Mouse (Mus musculus): ENCODE data around the gene Papola. TPM values are rescaled to one million over a fixed set of nuclear protein-coding genes. Genes with fewer than 3 reads are reported as not detected.
"Not testable (repeated sequence)": the region's sequence is repeated elsewhere in the genome, so short reads cannot be mapped to it uniquely, and the experiment has no call there.

Papola gene
- total RNA-seq, 1 experiment: 131 TPM

- Histone ChIP-seq H3K27ac (ENCODE audit: insufficient read depth, low read depth, low read length, poor library complexity, severe bottlenecking) (no peak overlapping the region), H3K4me1 (ENCODE audit: control insufficient read depth in 2 of 2, insufficient read depth in 2 of 2, low read length in 2 of 2, poor library complexity in 1 of 2) (no peaks in the 10 kb centered on the region), H3K36me3 (ENCODE audit: control insufficient read depth, insufficient read depth, low read length, poor library complexity, severe bottlenecking) (peaks cover 45% of the 10 kb centered on the region), H3K9me3 (ENCODE audit: control insufficient read depth, insufficient read depth, low read depth, low read length) (no peaks in the 10 kb centered on the region), H3K4me3 (ENCODE audit: insufficient read depth in 1 of 2, low read depth in 1 of 2, low read length in 2 of 2, poor library complexity in 1 of 2, severe bottlenecking in 1 of 2) (no peak overlapping the region), H3K9ac (ENCODE audit: insufficient read depth, low read depth, low read length, poor library complexity, severe bottlenecking) (no peak overlapping the region)
- TF ChIP-seq MAFK (IDR thresholded peaks at IDR 0.05; ENCODE audit: insufficient read depth, low read depth, low read length): no peak
- no peak for TF ChIP-seq ZNF384 (IDR thresholded peaks at IDR 0.05; ENCODE audit: low read depth, low read length)
- TF ChIP-seq CHD2 (IDR thresholded peaks at IDR 0.05; ENCODE audit: low read depth, low read length): no peak
- TF ChIP-seq HCFC1 (IDR thresholded peaks at IDR 0.05; ENCODE audit: borderline replicate concordance, insufficient read depth, low read length): no peak
- TF ChIP-seq ZC3H11A (IDR thresholded peaks at IDR 0.05; ENCODE audit: borderline replicate concordance, low read depth, low read length): no peak
- no peak for DNase-seq (ENCODE audit: low read depth, low spot score)
- in situ Hi-C loops (cut with MboI; ENCODE audit: low sequenced_read_pairs in 2 of 2, unreplicated experiment in 2 of 2): no loop called here
These were observed 48.0 kb downstream of the Papola start for GRCm38 (mm10) chr12:105832541-105832940.

GRCm38 (mm10) chr12:105834926-105835325 lies 50.4 kb downstream of the Papola start:
- Histone ChIP-seq H3K36me3 (ENCODE audit: control insufficient read depth, insufficient read depth, low read length, poor library complexity, severe bottlenecking) (peaks cover 28% of the 10 kb centered on the region), H3K27ac (ENCODE audit: insufficient read depth, low read depth, low read length, poor library complexity, severe bottlenecking) (no peak overlapping the region), H3K4me1 (ENCODE audit: control insufficient read depth in 2 of 2, insufficient read depth in 2 of 2, low read length in 2 of 2, poor library complexity in 1 of 2) (no peaks in the 10 kb centered on the region), H3K4me3 (ENCODE audit: insufficient read depth in 1 of 2, low read depth in 1 of 2, low read length in 2 of 2, poor library complexity in 1 of 2, severe bottlenecking in 1 of 2) (no peak overlapping the region), H3K9ac (ENCODE audit: insufficient read depth, low read depth, low read length, poor library complexity, severe bottlenecking) (no peak overlapping the region), H3K9me3 (ENCODE audit: control insufficient read depth, insufficient read depth, low read depth, low read length) (no peaks in the 10 kb centered on the region)
- DNase-seq (ENCODE audit: low read depth, low spot score): no peak
- in situ Hi-C loops (cut with MboI; ENCODE audit: low sequenced_read_pairs in 2 of 2, unreplicated experiment in 2 of 2): no loop called here
- TF ChIP-seq ZNF384 (IDR thresholded peaks at IDR 0.05; ENCODE audit: low read depth, low read length) (no peak), CHD2 (IDR thresholded peaks at IDR 0.05; ENCODE audit: low read depth, low read length) (no peak), ZC3H11A (IDR thresholded peaks at IDR 0.05; ENCODE audit: borderline replicate concordance, low read depth, low read length) (no peak), HCFC1 (IDR thresholded peaks at IDR 0.05; ENCODE audit: borderline replicate concordance, insufficient read depth, low read length) (no peak), MAFK (IDR thresholded peaks at IDR 0.05; ENCODE audit: insufficient read depth, low read depth, low read length) (no peak)

GRCm38 (mm10) chr12:105835571-105835970 lies 51.1 kb downstream of the Papola start:
- Histone ChIP-seq H3K27ac (ENCODE audit: insufficient read depth, low read depth, low read length, poor library complexity, severe bottlenecking) (no peak overlapping the region), H3K9me3 (ENCODE audit: control insufficient read depth, insufficient read depth, low read depth, low read length) (no peaks in the 10 kb centered on the region), H3K36me3 (ENCODE audit: control insufficient read depth, insufficient read depth, low read length, poor library complexity, severe bottlenecking) (peaks cover 26% of the 10 kb centered on the region), H3K4me1 (ENCODE audit: control insufficient read depth in 2 of 2, insufficient read depth in 2 of 2, low read length in 2 of 2, poor library complexity in 1 of 2) (no peaks in the 10 kb centered on the region), H3K9ac (ENCODE audit: insufficient read depth, low read depth, low read length, poor library complexity, severe bottlenecking) (no peak overlapping the region), H3K4me3 (ENCODE audit: insufficient read depth in 1 of 2, low read depth in 1 of 2, low read length in 2 of 2, poor library complexity in 1 of 2, severe bottlenecking in 1 of 2) (no peak overlapping the region)
- no peak for DNase-seq (ENCODE audit: low read depth, low spot score)
- TF ChIP-seq CHD2 (IDR thresholded peaks at IDR 0.05; ENCODE audit: low read depth, low read length) (no peak), ZNF384 (IDR thresholded peaks at IDR 0.05; ENCODE audit: low read depth, low read length) (no peak), ZC3H11A (IDR thresholded peaks at IDR 0.05; ENCODE audit: borderline replicate concordance, low read depth, low read length) (no peak), MAFK (IDR thresholded peaks at IDR 0.05; ENCODE audit: insufficient read depth, low read depth, low read length) (no peak), HCFC1 (IDR thresholded peaks at IDR 0.05; ENCODE audit: borderline replicate concordance, insufficient read depth, low read length) (no peak)
- in situ Hi-C loops (cut with MboI; ENCODE audit: low sequenced_read_pairs in 2 of 2, unreplicated experiment in 2 of 2): no loop called here

- Histone ChIP-seq H3K9ac (ENCODE audit: insufficient read depth, low read depth, low read length, poor library complexity, severe bottlenecking) (no peak overlapping the region), H3K27ac (ENCODE audit: insufficient read depth, low read depth, low read length, poor library complexity, severe bottlenecking) (no peak overlapping the region), H3K4me1 (ENCODE audit: control insufficient read depth in 2 of 2, insufficient read depth in 2 of 2, low read length in 2 of 2, poor library complexity in 1 of 2) (no peaks in the 10 kb centered on the region), H3K9me3 (ENCODE audit: control insufficient read depth, insufficient read depth, low read depth, low read length) (no peaks in the 10 kb centered on the region), H3K4me3 (ENCODE audit: insufficient read depth in 1 of 2, low read depth in 1 of 2, low read length in 2 of 2, poor library complexity in 1 of 2, severe bottlenecking in 1 of 2) (no peak overlapping the region), H3K36me3 (ENCODE audit: control insufficient read depth, insufficient read depth, low read length, poor library complexity, severe bottlenecking) (peaks cover 27% of the 10 kb centered on the region)
- in situ Hi-C loops (cut with MboI; ENCODE audit: low sequenced_read_pairs in 2 of 2, unreplicated experiment in 2 of 2): no loop called here
- TF ChIP-seq ZC3H11A (IDR thresholded peaks at IDR 0.05; ENCODE audit: borderline replicate concordance, low read depth, low read length) (no peak), ZNF384 (IDR thresholded peaks at IDR 0.05; ENCODE audit: low read depth, low read length) (no peak), HCFC1 (IDR thresholded peaks at IDR 0.05; ENCODE audit: borderline replicate concordance, insufficient read depth, low read length) (no peak), CHD2 (IDR thresholded peaks at IDR 0.05; ENCODE audit: low read depth, low read length) (no peak), MAFK (IDR thresholded peaks at IDR 0.05; ENCODE audit: insufficient read depth, low read depth, low read length) (no peak)
- no peak for DNase-seq (ENCODE audit: low read depth, low spot score)
These were observed 51.7 kb downstream of the Papola start for GRCm38 (mm10) chr12:105836196-105836595.

GRCm38 (mm10) chr12:105839096-105839495 lies 54.6 kb downstream of the Papola start:
- no peak for DNase-seq (ENCODE audit: low read depth, low spot score)
- H3K9me3 ChIP-seq (ENCODE audit: control insufficient read depth, insufficient read depth, low read depth, low read length): no peaks in the 10 kb centered on the region
- H3K36me3 ChIP-seq (ENCODE audit: control insufficient read depth, insufficient read depth, low read length, poor library complexity, severe bottlenecking): peaks cover 26% of the 10 kb centered on the region
- in situ Hi-C loops (cut with MboI; ENCODE audit: low sequenced_read_pairs in 2 of 2, unreplicated experiment in 2 of 2): no loop called here
- no peak for TF ChIP-seq ZC3H11A (IDR thresholded peaks at IDR 0.05; ENCODE audit: borderline replicate concordance, low read depth, low read length)
- no peak for TF ChIP-seq MAFK (IDR thresholded peaks at IDR 0.05; ENCODE audit: insufficient read depth, low read depth, low read length)
- no peak for TF ChIP-seq ZNF384 (IDR thresholded peaks at IDR 0.05; ENCODE audit: low read depth, low read length)
- no peak for TF ChIP-seq CHD2 (IDR thresholded peaks at IDR 0.05; ENCODE audit: low read depth, low read length)
- no peak for TF ChIP-seq HCFC1 (IDR thresholded peaks at IDR 0.05; ENCODE audit: borderline replicate concordance, insufficient read depth, low read length)
- H3K9ac ChIP-seq (ENCODE audit: insufficient read depth, low read depth, low read length, poor library complexity, severe bottlenecking): no peak overlapping the region
- no peak overlapping the region for H3K27ac ChIP-seq (ENCODE audit: insufficient read depth, low read depth, low read length, poor library complexity, severe bottlenecking)
- no peaks in the 10 kb centered on the region for H3K4me1 ChIP-seq (ENCODE audit: control insufficient read depth in 2 of 2, insufficient read depth in 2 of 2, low read length in 2 of 2, poor library complexity in 1 of 2)
- no peak overlapping the region for H3K4me3 ChIP-seq (ENCODE audit: insufficient read depth in 1 of 2, low read depth in 1 of 2, low read length in 2 of 2, poor library complexity in 1 of 2, severe bottlenecking in 1 of 2)

- H3K9me3 ChIP-seq (ENCODE audit: control insufficient read depth, insufficient read depth, low read depth, low read length); H3K9ac ChIP-seq (ENCODE audit: insufficient read depth, low read depth, low read length, poor library complexity, severe bottlenecking); H3K4me1 ChIP-seq (ENCODE audit: control insufficient read depth in 2 of 2, insufficient read depth in 2 of 2, low read length in 2 of 2, poor library complexity in 1 of 2); H3K4me3 ChIP-seq (ENCODE audit: insufficient read depth in 1 of 2, low read depth in 1 of 2, low read length in 2 of 2, poor library complexity in 1 of 2, severe bottlenecking in 1 of 2); H3K27ac ChIP-seq (ENCODE audit: insufficient read depth, low read depth, low read length, poor library complexity, severe bottlenecking); in situ Hi-C loops (cut with MboI; ENCODE audit: low sequenced_read_pairs in 2 of 2, unreplicated experiment in 2 of 2); DNase-seq (ENCODE audit: low read depth, low spot score): not testable (repeated sequence)
- peaks cover 21% of the 10 kb centered on the region for H3K36me3 ChIP-seq (ENCODE audit: control insufficient read depth, insufficient read depth, low read length, poor library complexity, severe bottlenecking)
These were observed 56.1 kb downstream of the Papola start for GRCm38 (mm10) chr12:105840545-105840944.
